Mouse (Mus musculus): ENCODE measurements around the gene Rpl7l1.

GRCm38 (mm10) chr17:46728904-46729318 is 53.6 kb downstream of the Rpl7l1 start, which contains the start of gene Gnmt:
- TF ChIP-seq POLR2A (IDR thresholded peaks at IDR 0.05; ENCODE audit: borderline replicate concordance, insufficient read depth, low read length) (peak; percentile 64), CTCF (IDR thresholded peaks at IDR 0.05; ENCODE audit: borderline replicate concordance, insufficient read depth, low read depth, low read length) (no peak)

Measured in cerebellum, adult 2 months (tissue).